Mouse (Mus musculus) kidney, postnatal 0 days (tissue): ENCODE measurements around the gene Setdb1. TPM values are rescaled to one million over a fixed set of nuclear protein-coding genes. Genes with fewer than 3 reads are reported as not detected.
"Not testable (repeated sequence)": the region's sequence is repeated elsewhere in the genome, so short reads cannot be mapped to it uniquely, and the experiment has no call there.

Source experiments
- ATAC-seq: fragments of 200-750 bp; cut with Nextera tagmentation; replicated peaks from 2 replicates; pipeline ENCODE4 v1.8.0; 2017; ENCODE audit warnings: low read depth, moderate number of reproducible peaks, moderate TSS enrichment, moderate library complexity; ENCODE audit not compliant: low FRiP score
- DNase-seq: peaks from one replicate; pipeline ENCODE4 v3.0.0-alpha.2; 2016; ENCODE audit warnings: low spot score
- H3K27ac ChIP-seq: fragments of 300-500 bp; sonication (generic); 2 replicates; pipeline ENCODE4 v1.5.1; 2014; ENCODE audit warnings: mild to moderate bottlenecking
- H3K27me3 ChIP-seq: fragments of 300-500 bp; sonication (generic); 2 replicates; pipeline ENCODE4 v1.6.1; 2014; ENCODE audit warnings: low read length, mixed read lengths; ENCODE audit not compliant: insufficient read depth
- H3K36me3 ChIP-seq: fragments of 300-500 bp; sonication (generic); 2 replicates; pipeline ENCODE4 v1.6.1; 2014; ENCODE audit warnings: low read length, mixed read lengths; ENCODE audit not compliant: insufficient read depth
- H3K4me1 ChIP-seq: fragments of 300-500 bp; sonication (generic); replicated peaks from 2 replicates; pipeline ENCODE4 v1.6.1; 2014; ENCODE audit warnings: antibody characterized with exemption, low read length, mixed read lengths; ENCODE audit not compliant: insufficient read depth
- H3K4me2 ChIP-seq: fragments of 300-500 bp; sonication (generic); 2 replicates; pipeline ENCODE4 v1.6.1; 2014; ENCODE audit warnings: mild to moderate bottlenecking, low read length, moderate library complexity, mixed read lengths
- H3K4me3 ChIP-seq: fragments of 300-500 bp; sonication (generic); replicated peaks from 2 replicates; pipeline ENCODE4 v1.5.1; 2014; ENCODE audit warnings: low read depth, low read length
- H3K9ac ChIP-seq: fragments of 300-500 bp; sonication (generic); 2 replicates; pipeline ENCODE4 v1.6.1; 2014; ENCODE audit warnings: low read depth, low read length
- H3K9me3 ChIP-seq: fragments of 300-500 bp; sonication (generic); replicated peaks from 2 replicates; pipeline ENCODE4 v1.6.1; 2016; ENCODE audit warnings: low read length, inconsistent platforms, mixed read lengths
- CTCF ChIP-seq: IDR thresholded peaks from 2 replicates; pipeline ENCODE4 v1.5.1; 2016; ENCODE audit warnings: antibody characterized with exemption, low read depth, mild to moderate bottlenecking, moderate library complexity
- WGBS: fragments of 180-500 bp; shearing (Covaris S2); extraction: QIAGEN DNeasy Blood & Tissue Kit; methylation state at CpG from one replicate; pipeline ENCODE4 v1.1.7; 2014; 5-methylcytosine and 5-hydroxymethylcytosine counted together
- polyA plus RNA-seq: library from polyadenylated mRNA; unstranded; fragments of >200 nt; fragmentation: Nextera tagmentation; extraction: Ambion mirVana; gene quantifications from 2 replicates; pipeline ENCODE4 v1.2.1, GENCODE M21; 2015

Setdb1 gene
- polyA plus RNA-seq, 1 experiment from 2014 or later, result 22.2 TPM

GRCm38 (mm10) chr3:95357746-95358145 is 744 bp upstream of the Setdb1 start:
- ATAC-seq, result no peak
- no peak overlapping the region for H3K27ac ChIP-seq
- WGBS, result 93% methylated on average over 2 of the region's 2 CpGs
- TF ChIP-seq CTCF, result no peak
- no peaks in the 10 kb centered on the region for H3K27me3 ChIP-seq
- DNase-seq, result no peak
- no peaks in the 10 kb centered on the region for H3K9me3 ChIP-seq
- no peak overlapping the region for H3K9ac ChIP-seq
- no peaks in the 10 kb centered on the region for H3K4me1 ChIP-seq
- H3K36me3 ChIP-seq, result peaks cover 8% of the 10 kb centered on the region
- no peak overlapping the region for H3K4me2 ChIP-seq
- H3K4me3 ChIP-seq, result no peak overlapping the region

GRCm38 (mm10) chr3:95355911-95356544 is 974 bp downstream of the Setdb1 start:
- not testable (repeated sequence) for H3K36me3 ChIP-seq, H3K9ac ChIP-seq, DNase-seq, H3K9me3 ChIP-seq, H3K27me3 ChIP-seq, ATAC-seq, H3K4me1 ChIP-seq, H3K27ac ChIP-seq
- WGBS, result 23% methylated on average over 7 of the region's 19 CpGs
- Histone ChIP-seq H3K4me3 (peak overlapping the region; percentile 43), H3K4me2 (peak overlapping the region; percentile 54; the same call in 1 of the 2 replicates)

- H3K36me3 ChIP-seq, result peaks cover 46% of the 10 kb centered on the region
- H3K4me1 ChIP-seq, result no peaks in the 10 kb centered on the region
- ATAC-seq (no peak), DNase-seq (peak; percentile 85)
- no peaks in the 10 kb centered on the region for H3K27me3 ChIP-seq
- H3K9me3 ChIP-seq, result no peaks in the 10 kb centered on the region
- no peak overlapping the region for H3K4me2 ChIP-seq
- no peak overlapping the region for H3K27ac ChIP-seq
- H3K4me3 ChIP-seq, result no peak overlapping the region
- TF ChIP-seq CTCF, result peak; percentile 80
- H3K9ac ChIP-seq, result no peak overlapping the region
These were observed 7.5 kb downstream of the Setdb1 start for GRCm38 (mm10) chr3:95349491-95349890.

GRCm38 (mm10) chr3:95348343-95348742 is 8.7 kb downstream of the Setdb1 start:
- DNase-seq, H3K4me2 ChIP-seq, ATAC-seq, H3K27me3 ChIP-seq, H3K4me1 ChIP-seq, H3K9ac ChIP-seq, H3K4me3 ChIP-seq, H3K9me3 ChIP-seq, H3K27ac ChIP-seq: not testable (repeated sequence)
- WGBS, result 100% methylated on average over 4 of the region's 5 CpGs
- 0 out of 2 replicates have a peak, but pooled peaks have one; percentile 7 for TF ChIP-seq CTCF
- H3K36me3 ChIP-seq, result peaks cover 45% of the 10 kb centered on the region

- ATAC-seq (no peak), DNase-seq (no peak)
- H3K9me3 ChIP-seq, result no peaks in the 10 kb centered on the region
- no peak overlapping the region for H3K27ac ChIP-seq
- TF ChIP-seq CTCF, result no peak
- H3K9ac ChIP-seq, result no peak overlapping the region
- H3K36me3 ChIP-seq, result peaks cover 56% of the 10 kb centered on the region
- H3K4me3 ChIP-seq, result no peak overlapping the region
- H3K4me1 ChIP-seq, result no peaks in the 10 kb centered on the region
- no peak overlapping the region for H3K4me2 ChIP-seq
- no peaks in the 10 kb centered on the region for H3K27me3 ChIP-seq
- 94% methylated on average over 7 of the region's 7 CpGs for WGBS
These were observed 10.5 kb downstream of the Setdb1 start for GRCm38 (mm10) chr3:95346454-95346853.

- not testable (repeated sequence) for H3K4me3 ChIP-seq, ATAC-seq, H3K27ac ChIP-seq, H3K4me2 ChIP-seq, H3K27me3 ChIP-seq, H3K4me1 ChIP-seq, H3K9me3 ChIP-seq, H3K9ac ChIP-seq, DNase-seq
- 96% methylated on average over 9 of the region's 9 CpGs for WGBS
- H3K36me3 ChIP-seq, result peaks cover 74% of the 10 kb centered on the region
These were observed 13.5 kb downstream of the Setdb1 start for GRCm38 (mm10) chr3:95343356-95344000.
